Mouse (Mus musculus) effector memory CD4-positive, alpha-beta T cell, adult 7 months (primary cell): ENCODE results near the gene Pja2. TPM values are rescaled to one million over a fixed set of nuclear protein-coding genes. Genes with fewer than 3 reads are reported as not detected.

Source experiments
- polyA plus RNA-seq: library from polyadenylated mRNA; unstranded; fragments of 100-300 nt; shearing (Covaris generic); gene quantifications from one replicate; pipeline ENCODE4 v1.2.1, GENCODE M21; 2017

The Pja2 gene
- polyA plus RNA-seq: 18.1 TPM

DNA sequence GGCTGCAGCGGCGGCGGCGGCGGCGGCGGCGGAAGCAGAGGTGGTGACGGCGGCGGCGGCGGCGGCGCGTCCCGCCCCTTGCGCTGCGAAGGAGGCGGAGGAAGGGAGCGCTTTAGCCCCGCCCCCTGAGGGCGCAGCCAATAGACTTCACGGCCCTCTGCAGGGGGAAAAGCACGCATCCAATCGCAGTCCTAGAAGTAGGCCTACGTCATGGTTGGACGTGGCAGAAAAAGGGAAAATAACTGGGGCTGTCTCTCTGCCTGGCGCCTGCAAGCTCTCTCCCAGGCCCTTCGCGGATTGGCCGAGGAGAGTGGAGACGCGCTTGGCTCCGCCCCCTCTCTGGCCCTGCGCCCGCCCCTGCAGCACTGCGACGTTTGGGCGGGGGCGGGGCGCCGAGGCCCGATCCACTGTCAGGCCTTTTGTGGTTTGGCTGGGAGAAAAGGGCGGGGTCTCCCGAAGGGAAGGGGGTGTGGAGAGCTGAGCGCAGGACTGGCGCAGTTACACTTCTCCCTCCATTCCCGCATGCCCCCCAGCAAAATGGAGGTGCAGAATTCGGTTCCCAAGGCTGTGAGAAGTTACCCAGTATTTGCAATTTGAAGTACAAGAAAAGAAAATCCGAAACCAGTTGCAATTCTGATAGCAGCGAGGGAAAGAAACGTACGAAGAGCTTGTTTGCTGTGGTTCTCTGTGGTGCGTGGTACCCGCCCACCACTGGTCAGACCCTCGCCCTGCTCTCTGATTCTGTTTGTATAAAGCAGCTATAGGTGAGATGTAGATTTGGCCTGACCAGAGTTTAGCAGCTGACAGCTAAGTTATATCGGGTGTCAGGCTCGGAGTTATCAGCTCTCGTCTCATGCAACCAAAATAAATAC, at the start of gene Pja2:
Gene Pja2, minus strand, starts transcription at position 19 of the 872 bp plus-strand sequence.

